Mouse (Mus musculus): ENCODE data around the gene Hsd17b3. TPM values are rescaled to one million over a fixed set of nuclear protein-coding genes. Genes with fewer than 3 reads are reported as not detected.
"Not testable (repeated sequence)": the region's sequence is repeated elsewhere in the genome, so short reads cannot be mapped to it uniquely, and the experiment has no call there.

Gene Hsd17b3
- polyA plus RNA-seq, 1 experiment from 2014 or later: not detected

GRCm38 (mm10) chr13:64064276-64064675 lies 24.8 kb downstream of the Hsd17b3 start:
- ATAC-seq (ENCODE audit: low FRiP score) (no peak), DNase-seq (ENCODE audit: low spot score) (no peak)
- Histone ChIP-seq H3K27me3 (ENCODE audit: control insufficient read depth, insufficient read depth, low read length) (no peaks in the 10 kb centered on the region), H3K36me3 (replicated peaks; ENCODE audit: control insufficient read depth, insufficient read depth) (no peaks in the 10 kb centered on the region), H3K4me3 (replicated peaks; ENCODE audit: low read length) (no peak overlapping the region), H3K4me2 (replicated peaks) (no peak overlapping the region), H3K4me1 (replicated peaks; ENCODE audit: control insufficient read depth, insufficient read depth, low read length) (no peaks in the 10 kb centered on the region), H3K9me3 (ENCODE audit: control insufficient read depth, low read length) (no peaks in the 10 kb centered on the region), H3K9ac (no peak overlapping the region), H3K27ac (no peak overlapping the region)

- no peak overlapping the region for H3K4me3 ChIP-seq (replicated peaks; ENCODE audit: low read length)
- DNase-seq (ENCODE audit: low spot score) (no peak), ATAC-seq (ENCODE audit: low FRiP score) (no peak)
Measured at GRCm38 (mm10) chr13:64060935-64061506, 28.0 kb downstream of the Hsd17b3 start.

GRCm38 (mm10) chr13:64053959-64054358 lies 35.1 kb downstream of the Hsd17b3 start:
- no peak overlapping the region for H3K4me2 ChIP-seq (replicated peaks)
- H3K4me3 ChIP-seq (replicated peaks; ENCODE audit: low read length): no peak overlapping the region
- ATAC-seq (ENCODE audit: low FRiP score) (no peak), DNase-seq (ENCODE audit: low spot score) (no peak)
- 54% methylated on average over 1 of the region's 1 CpGs for WGBS
- no peaks in the 10 kb centered on the region for H3K27me3 ChIP-seq (ENCODE audit: control insufficient read depth, insufficient read depth, low read length)
- H3K4me1 ChIP-seq (replicated peaks; ENCODE audit: control insufficient read depth, insufficient read depth, low read length): no peaks in the 10 kb centered on the region
- H3K9me3 ChIP-seq (ENCODE audit: control insufficient read depth, low read length): no peaks in the 10 kb centered on the region
- H3K27ac ChIP-seq: no peak overlapping the region
- no peaks in the 10 kb centered on the region for H3K36me3 ChIP-seq (replicated peaks; ENCODE audit: control insufficient read depth, insufficient read depth)
- H3K9ac ChIP-seq: no peak overlapping the region

More at GRCm38 (mm10) chr13:64060935-64061506, 28.0 kb downstream of the Hsd17b3 start:
- no peaks in the 10 kb centered on the region for H3K4me1 ChIP-seq (replicated peaks; ENCODE audit: control insufficient read depth, insufficient read depth, low read length)
- no peaks in the 10 kb centered on the region for H3K9me3 ChIP-seq (ENCODE audit: control insufficient read depth, low read length)
- no peak overlapping the region for H3K4me2 ChIP-seq (replicated peaks)
- H3K27me3 ChIP-seq (ENCODE audit: control insufficient read depth, insufficient read depth, low read length): no peaks in the 10 kb centered on the region
- H3K36me3 ChIP-seq (replicated peaks; ENCODE audit: control insufficient read depth, insufficient read depth): no peaks in the 10 kb centered on the region
- no peak overlapping the region for H3K9ac ChIP-seq
- 79% methylated on average over 5 of the region's 5 CpGs for WGBS
- H3K27ac ChIP-seq: no peak overlapping the region

- not testable (repeated sequence) for H3K27ac ChIP-seq; ATAC-seq (ENCODE audit: low FRiP score); H3K27me3 ChIP-seq (ENCODE audit: control insufficient read depth, insufficient read depth, low read length); H3K4me2 ChIP-seq (replicated peaks); H3K36me3 ChIP-seq (replicated peaks; ENCODE audit: control insufficient read depth, insufficient read depth); H3K4me1 ChIP-seq (replicated peaks; ENCODE audit: control insufficient read depth, insufficient read depth, low read length); H3K9ac ChIP-seq; H3K4me3 ChIP-seq (replicated peaks; ENCODE audit: low read length); H3K9me3 ChIP-seq (ENCODE audit: control insufficient read depth, low read length); DNase-seq (ENCODE audit: low spot score)
- WGBS: 83% methylated on average over 2 of the region's 2 CpGs
Measured at GRCm38 (mm10) chr13:64052281-64052680, 36.7 kb downstream of the Hsd17b3 start.

GRCm38 (mm10) chr13:64050895-64051294 lies 38.1 kb downstream of the Hsd17b3 start:
- no peak overlapping the region for H3K27ac ChIP-seq
- H3K9ac ChIP-seq: no peak overlapping the region
- ATAC-seq (ENCODE audit: low FRiP score): no peak
- H3K4me1 ChIP-seq (replicated peaks; ENCODE audit: control insufficient read depth, insufficient read depth, low read length): no peaks in the 10 kb centered on the region
- 71% methylated on average over 4 of the region's 4 CpGs for WGBS
- H3K27me3 ChIP-seq (ENCODE audit: control insufficient read depth, insufficient read depth, low read length): no peaks in the 10 kb centered on the region
- no peak for DNase-seq (ENCODE audit: low spot score)
- H3K36me3 ChIP-seq (replicated peaks; ENCODE audit: control insufficient read depth, insufficient read depth): no peaks in the 10 kb centered on the region
- no peaks in the 10 kb centered on the region for H3K9me3 ChIP-seq (ENCODE audit: control insufficient read depth, low read length)
- no peak overlapping the region for H3K4me2 ChIP-seq (replicated peaks)
- no peak overlapping the region for H3K4me3 ChIP-seq (replicated peaks; ENCODE audit: low read length)

- ATAC-seq (ENCODE audit: low FRiP score) (no peak), DNase-seq (ENCODE audit: low spot score) (no peak)
- Histone ChIP-seq H3K9ac (no peak overlapping the region), H3K4me1 (replicated peaks; ENCODE audit: control insufficient read depth, insufficient read depth, low read length) (no peaks in the 10 kb centered on the region), H3K36me3 (replicated peaks; ENCODE audit: control insufficient read depth, insufficient read depth) (no peaks in the 10 kb centered on the region), H3K27ac (no peak overlapping the region), H3K9me3 (ENCODE audit: control insufficient read depth, low read length) (no peaks in the 10 kb centered on the region), H3K4me3 (replicated peaks; ENCODE audit: low read length) (no peak overlapping the region), H3K4me2 (replicated peaks) (no peak overlapping the region), H3K27me3 (ENCODE audit: control insufficient read depth, insufficient read depth, low read length) (no peaks in the 10 kb centered on the region)
Measured at GRCm38 (mm10) chr13:64049535-64049934, 39.5 kb downstream of the Hsd17b3 start.

- Histone ChIP-seq H3K9ac (no peak overlapping the region), H3K4me2 (replicated peaks) (no peak overlapping the region), H3K4me3 (replicated peaks; ENCODE audit: low read length) (no peak overlapping the region), H3K4me1 (replicated peaks; ENCODE audit: control insufficient read depth, insufficient read depth, low read length) (no peaks in the 10 kb centered on the region), H3K27ac (no peak overlapping the region), H3K36me3 (replicated peaks; ENCODE audit: control insufficient read depth, insufficient read depth) (no peaks in the 10 kb centered on the region), H3K27me3 (ENCODE audit: control insufficient read depth, insufficient read depth, low read length) (no peaks in the 10 kb centered on the region), H3K9me3 (ENCODE audit: control insufficient read depth, low read length) (no peaks in the 10 kb centered on the region)
- no peak for DNase-seq (ENCODE audit: low spot score)
- ATAC-seq (ENCODE audit: low FRiP score): no peak
- WGBS: 92% methylated on average over 2 of the region's 2 CpGs
Measured at GRCm38 (mm10) chr13:64048467-64048866, 40.6 kb downstream of the Hsd17b3 start.

GRCm38 (mm10) chr13:64039976-64040375 lies 49.1 kb downstream of the Hsd17b3 start:
- Histone ChIP-seq H3K36me3 (replicated peaks; ENCODE audit: control insufficient read depth, insufficient read depth) (no peaks in the 10 kb centered on the region), H3K9ac (no peak overlapping the region), H3K4me1 (replicated peaks; ENCODE audit: control insufficient read depth, insufficient read depth, low read length) (no peaks in the 10 kb centered on the region), H3K9me3 (ENCODE audit: control insufficient read depth, low read length) (no peaks in the 10 kb centered on the region), H3K4me3 (replicated peaks; ENCODE audit: low read length) (no peak overlapping the region), H3K4me2 (replicated peaks) (no peak overlapping the region), H3K27me3 (ENCODE audit: control insufficient read depth, insufficient read depth, low read length) (no peaks in the 10 kb centered on the region), H3K27ac (no peak overlapping the region)
- WGBS: 83% methylated on average over 10 of the region's 10 CpGs
- no peak for ATAC-seq (ENCODE audit: low FRiP score)
- DNase-seq (ENCODE audit: low spot score): no peak

GRCm38 (mm10) chr13:64038114-64038513 lies 50.9 kb downstream of the Hsd17b3 start:
- no peak for ATAC-seq (ENCODE audit: low FRiP score)
- no peak for DNase-seq (ENCODE audit: low spot score)
- no peak overlapping the region for H3K9ac ChIP-seq

More at GRCm38 (mm10) chr13:64038114-64038513, 50.9 kb downstream of the Hsd17b3 start:
- no peaks in the 10 kb centered on the region for H3K27me3 ChIP-seq (ENCODE audit: control insufficient read depth, insufficient read depth, low read length)
- no peaks in the 10 kb centered on the region for H3K36me3 ChIP-seq (replicated peaks; ENCODE audit: control insufficient read depth, insufficient read depth)
- H3K4me1 ChIP-seq (replicated peaks; ENCODE audit: control insufficient read depth, insufficient read depth, low read length): no peaks in the 10 kb centered on the region
- no peak overlapping the region for H3K4me3 ChIP-seq (replicated peaks; ENCODE audit: low read length)
- no peaks in the 10 kb centered on the region for H3K9me3 ChIP-seq (ENCODE audit: control insufficient read depth, low read length)
- no peak overlapping the region for H3K4me2 ChIP-seq (replicated peaks)
- H3K27ac ChIP-seq: no peak overlapping the region

Data from hindbrain, embryonic 14.5 days (tissue).